Mouse (Mus musculus): ENCODE measurements around the gene Grik1. TPM values are rescaled to one million over a fixed set of nuclear protein-coding genes. Genes with fewer than 3 reads are reported as not detected.

Grik1 gene
- 0.44 and 0.59 TPM in 2 replicates for polyA plus RNA-seq (2016; fragmentation: Nextera tagmentation; extraction: Ambion mirVana)

GRCm38 (mm10) chr16:88290132-88290772 is at the start of gene Grik1:
Gene Grik1 (minus strand): TSS chr16:88290265.
- whole genome bisulfite sequencing, result 1% methylated on average over 27 of the region's 27 CpGs
- no peak within 1 kb of the TSS; the same call in 1 of the 2 replicates for H3K9ac ChIP-seq
- 0 out of 2 replicates have a peak, but pooled peaks have one; percentile 18 for ATAC-seq (ENCODE audit: insufficient number of reproducible peaks, low FRiP score)

GRCm38 (mm10) chr16:88294209-88294608 is 4.1 kb upstream of the Grik1 start:
- H3K4me1 ChIP-seq (replicated peaks), result peaks cover 8% of the 10 kb centered on the region
- H3K9me3 ChIP-seq (replicated peaks), result no peaks in the 10 kb centered on the region
- 39% methylated on average over 3 of the region's 3 CpGs for WGBS
- H3K9ac ChIP-seq, result no peak overlapping the region
- no peak for ATAC-seq (ENCODE audit: insufficient number of reproducible peaks, low FRiP score)
- no peak overlapping the region for H3K4me3 ChIP-seq
- no peaks in the 10 kb centered on the region for H3K36me3 ChIP-seq
- no peak overlapping the region for H3K27ac ChIP-seq (ENCODE audit: poor library complexity, severe bottlenecking)
- no peak overlapping the region for H3K4me2 ChIP-seq
- H3K27me3 ChIP-seq (replicated peaks), result peaks cover 16% of the 10 kb centered on the region

More at GRCm38 (mm10) chr16:88290132-88290772, at the start of gene Grik1:
- no peaks in the 10 kb centered on the region for H3K9me3 ChIP-seq (replicated peaks)
- peaks cover 10% of the 10 kb centered on the region for H3K4me1 ChIP-seq (replicated peaks)
- no peak within 1 kb of the TSS for H3K27ac ChIP-seq (ENCODE audit: poor library complexity, severe bottlenecking)
- peak within 1 kb of the TSS; percentile 95 for H3K4me2 ChIP-seq
- peaks cover 37% of the 10 kb centered on the region for H3K27me3 ChIP-seq (replicated peaks)
- peak within 1 kb of the TSS; percentile 51 for H3K4me3 ChIP-seq
- no peaks in the 10 kb centered on the region for H3K36me3 ChIP-seq

- Histone ChIP-seq H3K9me3 (replicated peaks) (no peaks in the 10 kb centered on the region), H3K4me1 (replicated peaks) (peaks cover 10% of the 10 kb centered on the region), H3K4me3 (peak overlapping the region; percentile 51), H3K9ac (no peak overlapping the region; the same call in 1 of the 2 replicates), H3K36me3 (no peaks in the 10 kb centered on the region), H3K27ac (ENCODE audit: poor library complexity, severe bottlenecking) (no peak overlapping the region), H3K27me3 (replicated peaks) (peaks cover 37% of the 10 kb centered on the region), H3K4me2 (peak overlapping the region; percentile 95)
- ATAC-seq (ENCODE audit: insufficient number of reproducible peaks, low FRiP score), result no peak
- under 1% methylated on average over 40 of the region's 40 CpGs for WGBS
Measured at GRCm38 (mm10) chr16:88289421-88290081, 514 bp downstream of the Grik1 start.

- no peaks in the 10 kb centered on the region for H3K9me3 ChIP-seq (replicated peaks)
- WGBS, result 77% methylated on average over 4 of the region's 4 CpGs
- no peak overlapping the region for H3K9ac ChIP-seq
- ATAC-seq (ENCODE audit: insufficient number of reproducible peaks, low FRiP score), result no peak
- H3K27ac ChIP-seq (ENCODE audit: poor library complexity, severe bottlenecking), result no peak overlapping the region
- H3K4me2 ChIP-seq, result no peak overlapping the region
- no peaks in the 10 kb centered on the region for H3K36me3 ChIP-seq
- H3K4me1 ChIP-seq (replicated peaks), result no peaks in the 10 kb centered on the region
- no peaks in the 10 kb centered on the region for H3K27me3 ChIP-seq (replicated peaks)
- no peak overlapping the region for H3K4me3 ChIP-seq
Measured at GRCm38 (mm10) chr16:88258407-88258806, 31.7 kb downstream of the Grik1 start.

- ATAC-seq (ENCODE audit: insufficient number of reproducible peaks, low FRiP score), result no peak
- Histone ChIP-seq H3K4me2 (no peak overlapping the region), H3K4me3 (no peak overlapping the region), H3K36me3 (no peaks in the 10 kb centered on the region), H3K27ac (ENCODE audit: poor library complexity, severe bottlenecking) (no peak overlapping the region), H3K27me3 (replicated peaks) (no peaks in the 10 kb centered on the region), H3K9me3 (replicated peaks) (no peaks in the 10 kb centered on the region), H3K9ac (no peak overlapping the region), H3K4me1 (replicated peaks) (no peaks in the 10 kb centered on the region)
- WGBS, result 75% methylated on average over 5 of the region's 5 CpGs
Measured at GRCm38 (mm10) chr16:88257072-88257471, 33.0 kb downstream of the Grik1 start.

GRCm38 (mm10) chr16:88256101-88256500 is 34.0 kb downstream of the Grik1 start:
- WGBS, result 74% methylated on average over 3 of the region's 3 CpGs
- no peaks in the 10 kb centered on the region for H3K4me1 ChIP-seq (replicated peaks)

GRCm38 (mm10) chr16:88252676-88253075 is 37.4 kb downstream of the Grik1 start:
- H3K4me1 ChIP-seq (replicated peaks), result no peaks in the 10 kb centered on the region
- H3K9me3 ChIP-seq (replicated peaks), result no peaks in the 10 kb centered on the region
- H3K9ac ChIP-seq, result no peak overlapping the region
- no peaks in the 10 kb centered on the region for H3K27me3 ChIP-seq (replicated peaks)
- no peak overlapping the region for H3K4me2 ChIP-seq
- no peak overlapping the region for H3K27ac ChIP-seq (ENCODE audit: poor library complexity, severe bottlenecking)
- H3K4me3 ChIP-seq, result no peak overlapping the region
- 66% methylated on average over 2 of the region's 2 CpGs for WGBS
- ATAC-seq (ENCODE audit: insufficient number of reproducible peaks, low FRiP score), result no peak
- H3K36me3 ChIP-seq, result no peaks in the 10 kb centered on the region

More at GRCm38 (mm10) chr16:88256101-88256500, 34.0 kb downstream of the Grik1 start:
- no peak for ATAC-seq (ENCODE audit: insufficient number of reproducible peaks, low FRiP score)
- Histone ChIP-seq H3K9ac (no peak overlapping the region), H3K27me3 (replicated peaks) (no peaks in the 10 kb centered on the region), H3K4me3 (no peak overlapping the region), H3K36me3 (no peaks in the 10 kb centered on the region), H3K27ac (ENCODE audit: poor library complexity, severe bottlenecking) (no peak overlapping the region), H3K9me3 (replicated peaks) (no peaks in the 10 kb centered on the region), H3K4me2 (no peak overlapping the region)

GRCm38 (mm10) chr16:88251049-88251448 is 39.0 kb downstream of the Grik1 start:
- Histone ChIP-seq H3K9me3 (replicated peaks) (no peaks in the 10 kb centered on the region), H3K27ac (ENCODE audit: poor library complexity, severe bottlenecking) (no peak overlapping the region), H3K4me1 (replicated peaks) (no peaks in the 10 kb centered on the region), H3K9ac (no peak overlapping the region), H3K27me3 (replicated peaks) (no peaks in the 10 kb centered on the region), H3K4me3 (no peak overlapping the region), H3K4me2 (no peak overlapping the region), H3K36me3 (no peaks in the 10 kb centered on the region)
- ATAC-seq (ENCODE audit: insufficient number of reproducible peaks, low FRiP score), result no peak
- 67% methylated on average over 5 of the region's 5 CpGs for WGBS

- no peak for ATAC-seq (ENCODE audit: insufficient number of reproducible peaks, low FRiP score)
- WGBS, result 67% methylated on average over 3 of the region's 3 CpGs
- Histone ChIP-seq H3K4me3 (no peak overlapping the region), H3K27me3 (replicated peaks) (no peaks in the 10 kb centered on the region), H3K9ac (no peak overlapping the region), H3K4me2 (no peak overlapping the region), H3K4me1 (replicated peaks) (no peaks in the 10 kb centered on the region), H3K27ac (ENCODE audit: poor library complexity, severe bottlenecking) (no peak overlapping the region), H3K36me3 (no peaks in the 10 kb centered on the region), H3K9me3 (replicated peaks) (no peaks in the 10 kb centered on the region)
Measured at GRCm38 (mm10) chr16:88249825-88250224, 40.2 kb downstream of the Grik1 start.

GRCm38 (mm10) chr16:88247586-88247985 is 42.5 kb downstream of the Grik1 start:
- Histone ChIP-seq H3K9me3 (replicated peaks) (no peaks in the 10 kb centered on the region), H3K4me1 (replicated peaks) (no peaks in the 10 kb centered on the region), H3K27me3 (replicated peaks) (no peaks in the 10 kb centered on the region), H3K4me2 (no peak overlapping the region), H3K27ac (ENCODE audit: poor library complexity, severe bottlenecking) (no peak overlapping the region), H3K9ac (no peak overlapping the region), H3K4me3 (no peak overlapping the region), H3K36me3 (no peaks in the 10 kb centered on the region)
- ATAC-seq (ENCODE audit: insufficient number of reproducible peaks, low FRiP score), result no peak
- 76% methylated on average over 3 of the region's 3 CpGs for whole genome bisulfite sequencing

- Histone ChIP-seq H3K4me2 (no peak overlapping the region), H3K9ac (no peak overlapping the region)
- ATAC-seq (ENCODE audit: insufficient number of reproducible peaks, low FRiP score), result no peak
Measured at GRCm38 (mm10) chr16:88244658-88245057, 45.4 kb downstream of the Grik1 start.

More at GRCm38 (mm10) chr16:88244658-88245057, 45.4 kb downstream of the Grik1 start:
- Histone ChIP-seq H3K9me3 (replicated peaks) (no peaks in the 10 kb centered on the region), H3K27me3 (replicated peaks) (no peaks in the 10 kb centered on the region), H3K36me3 (no peaks in the 10 kb centered on the region), H3K4me3 (no peak overlapping the region), H3K27ac (ENCODE audit: poor library complexity, severe bottlenecking) (no peak overlapping the region), H3K4me1 (replicated peaks) (no peaks in the 10 kb centered on the region)
- 70% methylated on average over 4 of the region's 4 CpGs for WGBS

All from heart, embryonic 12.5 days (tissue).